Mouse (Mus musculus) heart, adult 2 months (tissue): Measurements from ENCODE around the gene Spata2l. TPM values are rescaled to one million over a fixed set of nuclear protein-coding genes. Genes with fewer than 3 reads are reported as not detected.
"Not testable (repeated sequence)": the region's sequence is repeated elsewhere in the genome, so short reads cannot be mapped to it uniquely, and the experiment has no call there.

ENCODE experiments used
- DNase-seq, 2 experiments: peaks; one replicate each; pipeline ENCODE4 v3.0.0; 2021
- H3K27ac ChIP-seq: fragments of 200-600 bp; 2 replicates; pipeline ENCODE4 v1.8.1; 2022
- H3K27me3 ChIP-seq: fragments of 200-500 bp; 2 replicates; pipeline ENCODE4 v1.6.1; 2012; ENCODE audit warnings: mild to moderate bottlenecking, low read length, inconsistent platforms, mixed read lengths; ENCODE audit not compliant: control insufficient read depth, insufficient read depth
- H3K36me3 ChIP-seq: fragments of 200-500 bp; 2 replicates; pipeline ENCODE4 v1.6.1; 2012; ENCODE audit warnings: low read length, inconsistent platforms; ENCODE audit not compliant: control insufficient read depth, insufficient read depth
- H3K4me1 ChIP-seq: fragments of 200-500 bp; 2 replicates; pipeline ENCODE4 v1.6.1; 2011; ENCODE audit warnings: low read length; ENCODE audit not compliant: control insufficient read depth, insufficient read depth
- H3K4me3 ChIP-seq: fragments of 200-600 bp; 2 replicates; pipeline ENCODE4 v1.8.1; 2022
- H3K79me2 ChIP-seq: fragments of 200-500 bp; replicated peaks from 2 replicates; pipeline ENCODE4 v1.6.1; 2012; ENCODE audit warnings: mild to moderate bottlenecking, inconsistent platforms, low read length, moderate library complexity, mixed read lengths; ENCODE audit not compliant: control insufficient read depth, insufficient read depth
- H3K9ac ChIP-seq: fragments of 200-500 bp; 2 replicates; pipeline ENCODE4 v1.6.1; 2012; ENCODE audit warnings: low read depth, mild to moderate bottlenecking, control low read depth, inconsistent platforms, low read length, mixed read lengths
- CTCF ChIP-seq: fragments of 200-600 bp; IDR thresholded peaks from 2 replicates; pipeline ENCODE4 v1.8.1; 2022; ENCODE audit warnings: antibody characterized with exemption, mild to moderate bottlenecking, moderate library complexity
- EP300 ChIP-seq: fragments of 200-500 bp; IDR thresholded peaks from 2 replicates; pipeline ENCODE4 v1.6.1; 2011; ENCODE audit warnings: low read depth, low read length, control low read depth; ENCODE audit not compliant: insufficient read depth
- POLR2A ChIP-seq: fragments of 200-500 bp; IDR thresholded peaks from 2 replicates; pipeline ENCODE4 v1.6.1; 2011; ENCODE audit warnings: mild to moderate bottlenecking, low read depth, low read length, control low read depth; ENCODE audit not compliant: insufficient read depth
- WGBS: fragments of 180-500 bp; shearing (Covaris S2); methylation state at CpG from one replicate; pipeline ENCODE4 v1.1.7; 2018; 5-methylcytosine and 5-hydroxymethylcytosine counted together
- intact Hi-C: fragments of 180-260 bp; cut with DNase I; formaldehyde crosslinking; loops from one replicate; pipeline ENCODE4 v1.15.1; 2025
- long read RNA-seq: library from polyadenylated mRNA; stranded (forward); transcript quantifications from one replicate; pipeline ENCODE4 v2.0.0, GENCODE M21; 2021
- polyA plus RNA-seq: library from polyadenylated mRNA; depleted of rRNA; stranded (reverse); fragments of >200 nt; gene quantifications from 2 replicates; pipeline ENCODE4 v1.2.3, GENCODE M21; 2012; rRNA removed
- total RNA-seq, 2 experiments: library from RNA; stranded (reverse); gene quantifications; 2 replicates each; pipeline ENCODE4 v1.2.3; 2021

The Spata2l gene
- total RNA-seq (1 to 10 TPM; 6.0 to 7.5 TPM), polyA plus RNA-seq (6.7 and 7.0 TPM in 2 replicates)
- long read RNA-seq, transcript Spata2l-202 (2 exons, 2,707 nt), result major isoform, 5 of 14 reads
- long read RNA-seq, partial matches to known transcripts, result 0 of 14 reads
- long read RNA-seq, other reads (novel, unspliced or antisense), result 6 of 14 reads

- TF ChIP-seq POLR2A (peak; percentile 67), EP300 (no peak), CTCF (peak; percentile 56)
- DNase-seq, result peak; percentile 88 to 89
- no peaks in the 10 kb centered on the region for H3K79me2 ChIP-seq
- H3K4me3 ChIP-seq, result peak within 1 kb of the TSS; percentile 66
- H3K36me3 ChIP-seq, result no peaks in the 10 kb centered on the region
- H3K27me3 ChIP-seq, result no peaks in the 10 kb centered on the region
- intact Hi-C loops, result no loop called here
- 3% methylated on average over 57 of the region's 57 CpGs for WGBS
- peaks cover 4% of the 10 kb centered on the region for H3K4me1 ChIP-seq
- peak within 1 kb of the TSS; percentile 75 for H3K27ac ChIP-seq
- peak within 1 kb of the TSS; percentile 81 for H3K9ac ChIP-seq
These were observed at the start of gene Spata2l for GRCm38 (mm10) chr8:123235520-123236497. Spata2l (minus strand) TSS chr8:123236233.

- TF ChIP-seq EP300 (no peak), CTCF (no peak), POLR2A (no peak)
- no peak for DNase-seq
- intact Hi-C loops, result no loop called here
- Histone ChIP-seq H3K27me3 (no peaks in the 10 kb centered on the region), H3K9ac (no peak overlapping the region), H3K27ac (no peak overlapping the region), H3K36me3 (no peaks in the 10 kb centered on the region), H3K4me3 (no peak overlapping the region), H3K4me1 (no peaks in the 10 kb centered on the region), H3K79me2 (no peaks in the 10 kb centered on the region)
- WGBS, result 76% methylated on average over 5 of the region's 5 CpGs
These were observed 48.5 kb upstream of the Spata2l start for GRCm38 (mm10) chr8:123284493-123284892.

GRCm38 (mm10) chr8:123283991-123284390 lies 48.0 kb upstream of the Spata2l start:
- Histone ChIP-seq H3K27me3 (no peaks in the 10 kb centered on the region), H3K36me3 (no peaks in the 10 kb centered on the region)
- intact Hi-C loops, result no loop called here

GRCm38 (mm10) chr8:123282994-123283393 lies 47.0 kb upstream of the Spata2l start:
- H3K79me2 ChIP-seq, H3K4me1 ChIP-seq, H3K27me3 ChIP-seq, H3K9ac ChIP-seq, DNase-seq, intact Hi-C loops, H3K4me3 ChIP-seq, H3K27ac ChIP-seq, H3K36me3 ChIP-seq: not testable (repeated sequence)
- 85% methylated on average over 6 of the region's 6 CpGs for WGBS

More at GRCm38 (mm10) chr8:123283991-123284390, 48.0 kb upstream of the Spata2l start:
- no peak for TF ChIP-seq EP300
- TF ChIP-seq CTCF, result no peak
- no peak for TF ChIP-seq POLR2A
- Histone ChIP-seq H3K4me3 (no peak overlapping the region), H3K9ac (no peak overlapping the region), H3K27ac (no peak overlapping the region), H3K4me1 (no peaks in the 10 kb centered on the region), H3K79me2 (no peaks in the 10 kb centered on the region)
- no peak for DNase-seq
- WGBS, result 78% methylated on average over 7 of the region's 7 CpGs

- Histone ChIP-seq H3K36me3 (no peaks in the 10 kb centered on the region), H3K4me3 (no peak overlapping the region), H3K9ac (no peak overlapping the region), H3K27ac (no peak overlapping the region), H3K4me1 (no peaks in the 10 kb centered on the region), H3K27me3 (no peaks in the 10 kb centered on the region), H3K79me2 (no peaks in the 10 kb centered on the region)
- no peak for DNase-seq
- intact Hi-C loops, result no loop called here
- TF ChIP-seq CTCF (no peak), POLR2A (no peak), EP300 (no peak)
- 87% methylated on average over 13 of the region's 13 CpGs for WGBS
These were observed 44.5 kb upstream of the Spata2l start for GRCm38 (mm10) chr8:123280302-123281094.
